Mouse (Mus musculus): Measurements from ENCODE around the gene Gmds.

The Gmds gene

GRCm38 (mm10) chr13:31958346-31959335 is 379.9 kb downstream of the Gmds start:
- no peak for DNase-seq (ENCODE audit: extremely low read depth, insufficient read length, low spot score)

- peak; percentile 11 for DNase-seq (ENCODE audit: extremely low read depth, insufficient read length, low spot score)
These were observed 382.0 kb downstream of the Gmds start for GRCm38 (mm10) chr13:31956584-31956983.

DNA sequence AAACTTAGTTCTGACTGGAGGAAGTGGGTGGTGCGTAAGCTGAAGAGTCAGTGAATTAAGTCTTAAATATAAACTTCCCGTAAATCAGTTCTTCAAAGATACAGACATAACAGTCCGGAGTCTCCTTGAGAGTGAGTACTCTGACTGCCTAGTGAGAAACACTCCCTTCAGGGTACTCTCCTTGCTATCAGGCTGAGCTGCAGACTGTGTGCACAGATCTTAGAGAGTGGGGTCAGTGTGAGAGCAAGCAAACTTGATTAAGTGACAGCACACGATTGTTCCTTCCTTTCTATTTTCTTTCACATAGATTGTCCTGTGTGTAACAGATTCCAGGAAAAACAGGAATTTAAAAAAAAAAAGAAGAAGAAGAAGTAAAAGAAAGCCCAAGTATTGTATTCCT is 382.4 kb downstream of the Gmds start:
- no peak for DNase-seq (ENCODE audit: extremely low read depth, insufficient read length, low spot score)

DNA sequence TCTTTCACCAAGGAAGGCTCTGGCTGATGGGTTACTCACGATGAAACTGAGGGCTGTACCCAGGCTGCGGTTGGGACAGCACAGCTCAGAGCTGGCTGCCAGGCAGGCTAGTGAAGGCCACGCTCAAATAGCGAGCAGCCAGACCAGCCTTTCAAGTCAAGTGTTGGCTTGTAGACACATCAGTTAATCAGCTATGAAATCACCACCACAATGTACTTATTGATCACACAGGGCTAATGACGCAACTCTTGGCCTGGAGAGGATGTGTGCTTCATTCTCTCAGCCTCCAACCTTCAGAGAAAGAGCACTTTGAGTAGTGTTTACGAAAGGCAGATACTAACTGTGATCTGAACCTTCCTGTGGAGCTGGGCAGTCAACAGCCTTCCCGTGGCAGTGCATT is 383.4 kb downstream of the Gmds start:
- DNase-seq (ENCODE audit: extremely low read depth, insufficient read length, low spot score): no peak

GRCm38 (mm10) chr13:31944676-31945210 is 393.8 kb downstream of the Gmds start:
- no peak for DNase-seq (ENCODE audit: extremely low read depth, insufficient read length, low spot score)

DNA sequence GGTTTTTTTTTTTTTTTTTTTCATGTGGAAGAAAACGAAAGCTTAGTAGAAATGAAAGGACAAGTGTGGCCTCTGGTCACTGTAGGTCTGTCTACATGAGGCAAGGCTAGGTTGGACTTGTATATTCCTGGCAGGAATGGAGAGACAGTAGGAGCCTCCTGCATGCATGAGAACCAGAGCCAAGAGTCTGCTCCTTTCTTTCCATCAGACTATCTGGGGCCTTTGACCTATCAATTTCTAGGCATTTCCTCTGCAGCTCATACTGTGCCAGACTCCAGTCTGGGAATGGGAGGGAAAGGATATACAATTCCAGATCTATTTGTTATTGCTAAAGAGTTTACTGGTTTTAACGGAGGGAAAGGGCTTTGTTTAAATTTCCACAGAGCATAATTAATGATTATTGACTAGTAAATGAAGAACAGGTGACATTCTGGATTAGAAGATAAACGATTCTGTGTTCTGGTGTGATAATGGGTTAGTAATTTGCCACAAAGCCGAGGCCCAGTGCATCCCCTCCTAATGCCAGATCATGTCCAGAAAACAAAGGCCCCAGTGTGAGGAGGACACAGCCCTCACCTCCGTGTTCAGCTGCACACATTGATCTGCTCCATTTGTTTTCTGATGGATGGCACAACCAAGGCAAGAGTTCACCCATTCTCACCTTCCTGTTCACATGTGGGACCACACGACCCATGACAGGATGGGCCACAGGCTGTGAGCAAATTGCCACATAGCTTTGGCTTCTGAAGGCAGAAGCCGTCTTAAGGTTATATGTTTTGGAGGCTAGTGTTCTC is 394.9 kb downstream of the Gmds start:
- DNase-seq (ENCODE audit: extremely low read depth, insufficient read length, low spot score): no peak

GRCm38 (mm10) chr13:31929299-31929698 is 409.2 kb downstream of the Gmds start:
- no peak for DNase-seq (ENCODE audit: extremely low read depth, insufficient read length, low spot score)

DNA sequence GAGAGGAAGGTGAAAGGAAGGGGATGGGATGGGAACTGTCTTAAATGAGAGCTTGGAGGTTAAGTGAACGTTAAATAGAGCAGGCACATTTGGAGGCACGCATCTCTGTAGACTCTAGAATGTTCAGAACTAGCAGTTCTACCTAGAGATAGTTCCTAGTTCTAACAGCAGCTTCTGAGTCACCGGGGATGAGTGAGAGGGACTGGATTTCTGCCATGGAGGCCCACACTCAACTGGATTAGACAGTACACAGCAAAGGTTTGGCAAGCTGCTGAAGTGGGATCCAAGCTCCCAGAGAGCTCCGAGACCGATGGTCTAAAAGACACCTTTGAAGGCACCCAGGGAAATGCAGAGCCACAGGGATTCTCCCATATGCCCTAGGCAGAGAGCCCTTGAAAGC is 411.9 kb downstream of the Gmds start:
- DNase-seq (ENCODE audit: extremely low read depth, insufficient read length, low spot score): no peak

DNA sequence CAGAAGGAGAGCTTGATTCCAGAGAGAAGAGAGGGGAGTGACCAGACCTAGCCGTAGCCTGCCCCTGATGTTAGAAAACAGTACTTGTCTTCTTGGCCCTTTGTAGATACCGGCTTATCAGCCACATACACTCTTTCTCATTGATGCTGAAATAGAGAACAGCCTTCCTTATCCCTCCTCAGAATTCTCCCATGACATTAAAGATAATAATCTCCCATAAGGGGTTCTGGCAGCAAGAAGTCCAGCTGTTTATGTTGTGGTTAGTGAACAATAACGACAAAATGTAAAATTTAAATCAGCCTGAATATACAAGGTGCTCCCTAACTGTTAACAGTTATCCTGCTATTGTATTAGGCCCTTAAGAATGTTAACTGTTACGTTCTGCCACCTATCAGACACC is 414.0 kb downstream of the Gmds start:
- DNase-seq (ENCODE audit: extremely low read depth, insufficient read length, low spot score): no peak

DNA sequence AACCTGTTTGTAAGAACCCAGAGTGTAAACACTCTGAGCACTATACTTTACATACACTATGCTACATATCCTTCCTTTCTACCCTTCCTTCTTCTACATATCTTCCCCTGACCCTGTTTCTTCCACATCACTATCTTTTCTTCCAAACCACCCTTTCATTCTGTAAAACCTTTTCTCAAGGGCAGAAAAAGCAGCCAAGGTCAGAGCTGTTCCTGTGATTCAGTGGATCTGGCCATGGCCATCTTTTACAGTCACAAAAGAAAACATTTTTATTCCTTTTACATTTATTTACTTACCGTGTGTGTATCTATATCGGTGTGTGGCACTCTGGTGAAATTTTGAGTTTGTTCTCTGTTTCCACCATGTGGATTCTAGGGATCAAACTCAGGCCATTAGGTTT is 418.8 kb downstream of the Gmds start:
- DNase-seq (ENCODE audit: extremely low read depth, insufficient read length, low spot score): no peak

GRCm38 (mm10) chr13:31917387-31917786 is 421.2 kb downstream of the Gmds start:
- DNase-seq (ENCODE audit: extremely low read depth, insufficient read length, low spot score): no peak

DNA sequence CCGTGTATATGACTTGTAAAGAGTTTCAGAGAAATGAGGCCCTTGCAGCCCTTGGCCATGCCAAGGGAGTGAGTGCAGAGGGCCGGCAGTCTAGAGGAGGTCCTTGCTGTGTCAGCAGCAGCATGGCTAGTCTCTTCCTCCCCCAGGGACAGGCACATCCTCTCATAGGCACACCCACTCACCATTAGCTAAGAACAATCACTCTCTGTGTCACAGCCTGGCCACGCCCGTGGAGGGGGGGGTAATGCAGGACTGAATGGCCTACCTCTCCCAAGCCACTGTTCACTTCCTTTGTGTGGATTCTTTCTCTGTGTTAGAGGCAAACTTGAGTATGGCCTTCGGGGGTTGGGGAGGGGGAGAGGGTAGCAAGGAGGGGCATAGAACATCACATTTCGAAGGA is 422.8 kb downstream of the Gmds start:
- peak; percentile 2 for DNase-seq (ENCODE audit: extremely low read depth, insufficient read length, low spot score)

- no peak for DNase-seq (ENCODE audit: extremely low read depth, insufficient read length, low spot score)
These were observed 423.5 kb downstream of the Gmds start for GRCm38 (mm10) chr13:31914901-31915587.

GRCm38 (mm10) chr13:31911956-31912355 is 426.6 kb downstream of the Gmds start:
- no peak for DNase-seq (ENCODE audit: extremely low read depth, insufficient read length, low spot score)

- no peak for DNase-seq (ENCODE audit: extremely low read depth, insufficient read length, low spot score)
These were observed 427.2 kb downstream of the Gmds start for GRCm38 (mm10) chr13:31911362-31911761.

- DNase-seq (ENCODE audit: extremely low read depth, insufficient read length, low spot score): no peak
These were observed 429.5 kb downstream of the Gmds start for GRCm38 (mm10) chr13:31909031-31909430.

DNA sequence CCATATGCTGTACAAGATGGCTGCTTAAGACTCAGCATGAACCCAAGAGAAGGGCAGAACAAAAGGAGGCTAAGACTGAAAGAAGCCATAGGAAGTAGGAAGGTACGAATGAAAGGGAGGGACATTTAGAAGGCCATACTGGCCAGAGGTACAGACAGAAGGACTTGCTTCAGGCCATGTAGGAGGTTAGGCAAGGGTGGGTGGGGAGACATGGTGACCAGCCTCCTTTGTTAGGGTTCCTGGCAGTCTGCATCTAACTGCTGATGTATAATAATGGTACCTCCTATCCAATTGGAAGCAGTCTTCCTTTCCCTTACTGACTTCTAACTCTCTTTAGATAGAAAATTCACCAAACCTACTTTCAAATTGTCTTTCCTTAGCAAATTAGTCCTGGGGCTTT is 432.0 kb downstream of the Gmds start:
- DNase-seq (ENCODE audit: extremely low read depth, insufficient read length, low spot score): no peak

DNA sequence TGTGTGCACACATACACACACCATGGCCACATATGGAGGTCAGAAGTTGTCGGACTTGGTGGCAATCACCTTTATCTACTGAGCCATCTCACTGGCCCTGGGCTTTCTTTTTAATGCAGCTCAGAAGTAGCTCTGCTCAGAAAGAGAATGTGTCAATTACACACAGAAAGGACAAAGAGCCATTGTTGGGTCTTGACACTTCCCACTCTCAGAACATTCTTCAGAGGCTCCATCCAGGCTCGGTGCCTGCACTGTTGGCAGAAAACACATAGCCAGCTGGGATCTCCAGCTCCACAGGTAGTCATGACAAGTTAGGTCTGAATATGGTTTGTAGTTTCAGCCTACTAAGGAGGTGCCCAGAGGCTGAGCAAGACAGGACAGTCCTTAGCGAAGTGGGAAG is 438.3 kb downstream of the Gmds start:
- DNase-seq (ENCODE audit: extremely low read depth, insufficient read length, low spot score): no peak

- DNase-seq (ENCODE audit: extremely low read depth, insufficient read length, low spot score): no peak
These were observed 439.1 kb downstream of the Gmds start for GRCm38 (mm10) chr13:31899392-31899791.

DNA sequence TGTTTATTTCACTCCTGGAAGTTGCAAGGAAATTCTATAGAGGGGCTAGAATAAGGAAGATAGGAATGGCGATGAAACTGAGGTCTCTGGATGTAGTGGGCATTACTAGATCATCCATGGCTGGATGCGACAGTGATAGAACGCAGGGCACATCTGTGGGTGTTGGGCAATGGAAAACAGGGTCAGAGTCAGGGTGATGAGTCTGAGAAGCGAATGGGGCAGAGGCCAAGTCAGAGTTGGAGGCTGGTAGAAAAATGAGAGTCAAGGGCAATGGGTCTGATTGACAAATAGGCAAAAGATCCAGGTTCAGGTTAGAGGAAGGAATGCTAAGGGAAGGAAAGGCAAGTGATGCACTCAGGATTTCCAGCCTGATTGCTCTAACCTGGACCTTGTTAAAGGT is 441.0 kb downstream of the Gmds start:
- DNase-seq (ENCODE audit: extremely low read depth, insufficient read length, low spot score): no peak

DNA sequence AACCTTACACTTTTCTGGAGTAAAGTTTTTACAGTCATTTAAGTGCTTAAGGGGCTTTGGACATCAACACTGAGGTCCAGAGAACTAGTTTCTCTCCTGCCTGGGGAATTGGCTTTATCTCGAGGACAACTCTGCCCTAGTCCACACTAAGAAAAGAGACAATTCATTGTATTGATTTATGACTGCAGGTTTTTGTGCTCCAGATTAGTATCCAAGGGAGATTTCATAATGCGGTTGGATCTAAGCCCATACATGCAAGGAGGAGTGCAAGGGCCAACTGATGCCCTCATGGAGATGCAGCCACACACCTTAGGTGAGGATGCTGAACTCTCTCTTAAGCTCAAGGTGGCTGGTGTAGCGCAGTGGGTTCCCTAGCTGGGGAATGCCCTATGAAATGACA is 444.0 kb downstream of the Gmds start:
- DNase-seq (ENCODE audit: extremely low read depth, insufficient read length, low spot score): no peak
